Mouse (Mus musculus) brain, embryonic 14.5 days (tissue): ENCODE measurements at regions not wholly inside any gene's neighbourhood (a gene's known extent, or its start where the extent isn't known, plus 50 kb on each side); places are given as distances from the start of the nearest gene placed in this dataset.
A peak's percentile ranks its signal among the peaks of the same experiment; 100 is the strongest.

Experiments used
- DNase-seq: peaks from one replicate; pipeline ENCODE4 v3.0.0-alpha.2; 2011; ENCODE audit warnings: low read depth
- CTCF ChIP-seq: fragments of 200-500 bp; IDR thresholded peaks from 2 replicates; pipeline ENCODE4 v1.5.1; 2012; ENCODE audit warnings: inconsistent platforms, mild to moderate bottlenecking, moderate library complexity, borderline replicate concordance; ENCODE audit not compliant: insufficient read depth, insufficient read length; ENCODE audit errors: extremely low read depth
- POLR2A ChIP-seq: fragments of 200-500 bp; IDR thresholded peaks from 2 replicates; pipeline ENCODE4 v1.6.1; 2012; ENCODE audit warnings: mild to moderate bottlenecking, inconsistent platforms, borderline replicate concordance; ENCODE audit not compliant: poor library complexity, insufficient read depth, insufficient read length, severe bottlenecking; ENCODE audit errors: extremely low read depth

- TF ChIP-seq CTCF = no peak
- no peak for TF ChIP-seq POLR2A
- DNase-seq = peak; percentile 75
Observed at GRCm38 (mm10) chr12:56472856-56473647, 63.7 kb downstream of the Nkx2-1 start.

GRCm38 (mm10) chr12:56470932-56471500 is 65.7 kb downstream of the Nkx2-1 start:
- DNase-seq = peak; percentile 87

GRCm38 (mm10) chr12:56459508-56460119 is 77.1 kb downstream of the Nkx2-1 start:
- no peak for TF ChIP-seq POLR2A
- TF ChIP-seq CTCF = no peak
- DNase-seq = peak; percentile 81

More at GRCm38 (mm10) chr12:56470932-56471500, 65.7 kb downstream of the Nkx2-1 start:
- TF ChIP-seq POLR2A = no peak
- TF ChIP-seq CTCF = no peak

GRCm38 (mm10) chr12:56458665-56459507 is 77.8 kb downstream of the Nkx2-1 start:
- peak; percentile 95 for DNase-seq
- TF ChIP-seq CTCF (no peak), POLR2A (no peak)

- TF ChIP-seq POLR2A = no peak
- TF ChIP-seq CTCF = no peak
Observed at GRCm38 (mm10) chr12:56457951-56458350, 78.8 kb downstream of the Nkx2-1 start.

GRCm38 (mm10) chr12:56457356-56457755 is 79.4 kb downstream of the Nkx2-1 start:
- TF ChIP-seq CTCF = no peak
- no peak for TF ChIP-seq POLR2A
- DNase-seq = peak; percentile 60

More at GRCm38 (mm10) chr12:56457951-56458350, 78.8 kb downstream of the Nkx2-1 start:
- no peak for DNase-seq

- peak; percentile 8; the same call in 1 of the 2 replicates for TF ChIP-seq CTCF
- no peak for TF ChIP-seq POLR2A
- no peak for DNase-seq
Observed at GRCm38 (mm10) chr12:56450261-56450660, 86.4 kb downstream of the Nkx2-1 start.

GRCm38 (mm10) chr12:56448786-56449564 is 87.7 kb downstream of the Nkx2-1 start:
- TF ChIP-seq CTCF (no peak), POLR2A (no peak)
- no peak for DNase-seq

- TF ChIP-seq CTCF (no peak), POLR2A (no peak)
- DNase-seq = peak; percentile 79
Observed at GRCm38 (mm10) chr12:56441166-56441817, 95.4 kb downstream of the Nkx2-1 start.
